Mouse (Mus musculus): Measurements from ENCODE around the gene Syt14.

GRCm38 (mm10) chr1:192860273-192860672, 175.3 kb downstream of the Syt14 start:
- no peak for TF ChIP-seq MAFK (IDR thresholded peaks at IDR 0.05; ENCODE audit: insufficient replicate concordance, low read length)
- TF ChIP-seq MAX (IDR thresholded peaks at IDR 0.05; ENCODE audit: low read length): no peak
- no peak for TF ChIP-seq CTCF (conservative IDR thresholded peaks at IDR 0.05 in 1 of 2, IDR thresholded peaks at IDR 0.05 in 1 of 2; ENCODE audit: low read depth in 2 of 2, low read length in 2 of 2)
